Mouse (Mus musculus) G1E (cell line): ENCODE measurements around the gene Col28a1. TPM values are rescaled to one million over a fixed set of nuclear protein-coding genes. Genes with fewer than 3 reads are reported as not detected.
A peak's percentile ranks its signal among the peaks of the same experiment; 100 is the strongest.

Source experiments
- ATAC-seq: 2 replicates; pipeline ENCODE4 v1.8.0; 2016; ENCODE audit warnings: mild to moderate bottlenecking; ENCODE audit not compliant: insufficient number of reproducible peaks, poor library complexity, low FRiP score, severe bottlenecking; ENCODE audit errors: extremely low read depth
- DNase-seq: peaks from one replicate; pipeline ENCODE4 v3.0.0; 2012; ENCODE audit warnings: low spot score
- H3K27me3 ChIP-seq: 2 replicates; pipeline ENCODE4 v1.6.1; 2012; ENCODE audit warnings: mild to moderate bottlenecking, low read length, inconsistent platforms; ENCODE audit not compliant: insufficient read depth
- H3K36me3 ChIP-seq: replicated peaks from 2 replicates; pipeline ENCODE3; 2012; ENCODE audit warnings: mild to moderate bottlenecking, inconsistent platforms
- H3K4me1 ChIP-seq: 2 replicates; pipeline ENCODE4 v1.6.1; 2012; ENCODE audit warnings: low read depth, low read length, inconsistent platforms, mixed read lengths; ENCODE audit not compliant: insufficient read depth
- H3K4me3 ChIP-seq: 2 replicates; pipeline ENCODE4 v1.5.1; 2012; ENCODE audit warnings: low read depth, mild to moderate bottlenecking, inconsistent platforms, low read length, moderate library complexity, mixed read lengths
- H3K9me3 ChIP-seq: replicated peaks from 2 replicates; pipeline ENCODE4 v1.6.1; 2012; ENCODE audit warnings: inconsistent platforms
- CTCF ChIP-seq: IDR thresholded peaks from 2 replicates; pipeline ENCODE4 v1.5.1; 2012; ENCODE audit warnings: low read depth, low read length, inconsistent platforms, mixed read lengths
- GATA1 ChIP-seq: IDR thresholded peaks from 2 replicates; pipeline ENCODE4 v1.6.1; 2012; ENCODE audit warnings: borderline replicate concordance, low read length, inconsistent platforms, mixed read lengths
- GATA2 ChIP-seq: IDR thresholded peaks from 2 replicates; pipeline ENCODE4 v1.6.1; 2012; ENCODE audit warnings: low read depth, low read length, inconsistent platforms, borderline replicate concordance
- POLR2AphosphoS5 ChIP-seq: IDR thresholded peaks from 2 replicates; pipeline ENCODE4 v1.6.1; 2012; ENCODE audit warnings: low read depth, low read length, inconsistent platforms; ENCODE audit not compliant: insufficient replicate concordance
- TAL1 ChIP-seq: conservative IDR thresholded peaks from 2 replicates; pipeline ENCODE4 v1.6.1; 2012; ENCODE audit warnings: low read depth, low read length, inconsistent platforms, mixed read lengths
- polyA plus RNA-seq: library from polyadenylated mRNA; stranded (reverse); fragments of >175 nt; gene quantifications from 2 replicates; pipeline ENCODE4 v1.2.3, GENCODE M21; 2012
- total RNA-seq, 2 experiments: library from RNA; stranded (forward) in 1 of 2; stranded (reverse) in 1 of 2; fragments of 200-1000 nt in 1 of 2; fragments of >200 nt in 1 of 2; fragmentation: Nextera tagmentation in 1 of 2; gene quantifications; 2 replicates each; pipeline ENCODE4 v1.2.3; 2014 to 2017

Col28a1 gene
- total and polyA plus RNA-seq, 3 experiments, result 1.1 TPM; not detected in 2

GRCm38 (mm10) chr6:8164741-8165140 lies 27.7 kb downstream of the Col28a1 start:
- Histone ChIP-seq H3K4me1 (peaks cover 2% of the 10 kb centered on the region; the same call in 1 of the 2 replicates), H3K4me3 (no peak overlapping the region), H3K9me3 (no peaks in the 10 kb centered on the region), H3K27me3 (peaks cover 4% of the 10 kb centered on the region; the same call in 1 of the 2 replicates), H3K36me3 (no peaks in the 10 kb centered on the region)
- ATAC-seq (no peak), DNase-seq (no peak)
- TF ChIP-seq CTCF (no peak), TAL1 (no peak), GATA2 (no peak), GATA1 (no peak), POLR2AphosphoS5 (no peak)

GRCm38 (mm10) chr6:8160001-8160400 lies 32.4 kb downstream of the Col28a1 start:
- Histone ChIP-seq H3K27me3 (peaks cover 4% of the 10 kb centered on the region; the same call in 1 of the 2 replicates), H3K4me3 (no peak overlapping the region), H3K4me1 (peaks cover 2% of the 10 kb centered on the region; the same call in 1 of the 2 replicates), H3K36me3 (no peaks in the 10 kb centered on the region), H3K9me3 (no peaks in the 10 kb centered on the region)
- TF ChIP-seq CTCF (no peak), POLR2AphosphoS5 (no peak), GATA1 (no peak), GATA2 (no peak), TAL1 (no peak)
- DNase-seq (no peak), ATAC-seq (no peak)

GRCm38 (mm10) chr6:8157121-8157520 lies 35.3 kb downstream of the Col28a1 start:
- Histone ChIP-seq H3K4me1 (no peaks in the 10 kb centered on the region), H3K4me3 (no peak overlapping the region), H3K36me3 (no peaks in the 10 kb centered on the region), H3K27me3 (peaks cover 2% of the 10 kb centered on the region; the same call in 1 of the 2 replicates), H3K9me3 (no peaks in the 10 kb centered on the region)
- ATAC-seq (no peak), DNase-seq (no peak)
- TF ChIP-seq GATA1, result no peak
- no peak for TF ChIP-seq POLR2AphosphoS5
- TF ChIP-seq TAL1, result no peak
- TF ChIP-seq GATA2, result no peak
- TF ChIP-seq CTCF, result no peak

- no peaks in the 10 kb centered on the region for H3K9me3 ChIP-seq
- TF ChIP-seq CTCF (no peak), GATA2 (no peak), TAL1 (no peak), GATA1 (no peak), POLR2AphosphoS5 (no peak)
- no peaks in the 10 kb centered on the region for H3K4me1 ChIP-seq
- H3K36me3 ChIP-seq, result no peaks in the 10 kb centered on the region
- no peak for ATAC-seq
- no peak overlapping the region for H3K4me3 ChIP-seq
- no peak for DNase-seq
- H3K27me3 ChIP-seq, result peaks cover 2% of the 10 kb centered on the region; the same call in 1 of the 2 replicates
These were observed 39.7 kb downstream of the Col28a1 start for GRCm38 (mm10) chr6:8152551-8153361.

GRCm38 (mm10) chr6:8148916-8149315 lies 43.5 kb downstream of the Col28a1 start:
- Histone ChIP-seq H3K9me3 (no peaks in the 10 kb centered on the region), H3K4me1 (no peaks in the 10 kb centered on the region), H3K36me3 (no peaks in the 10 kb centered on the region), H3K27me3 (no peaks in the 10 kb centered on the region), H3K4me3 (no peak overlapping the region)
- ATAC-seq (no peak), DNase-seq (no peak)
- TF ChIP-seq POLR2AphosphoS5 (no peak), GATA2 (no peak), GATA1 (no peak), CTCF (no peak), TAL1 (no peak)

- Histone ChIP-seq H3K4me3 (no peak overlapping the region), H3K36me3 (no peaks in the 10 kb centered on the region), H3K27me3 (no peaks in the 10 kb centered on the region), H3K4me1 (no peaks in the 10 kb centered on the region), H3K9me3 (no peaks in the 10 kb centered on the region)
- ATAC-seq, result no peak
- DNase-seq, result peak; percentile 4
- no peak for TF ChIP-seq CTCF
- TF ChIP-seq GATA1, result no peak
- TF ChIP-seq POLR2AphosphoS5, result no peak
- no peak for TF ChIP-seq TAL1
- no peak for TF ChIP-seq GATA2
These were observed 50.5 kb downstream of the Col28a1 start for GRCm38 (mm10) chr6:8141881-8142280.
